Comparison of ENCODE assay signal across 8 mouse cellular contexts in genomic region chr13:55328641-55329040, GRCm38 (mm10). TPM values are rescaled to one million over a fixed set of nuclear protein-coding genes. Genes with fewer than 3 reads are reported as not detected.
A peak's percentile ranks its signal among the peaks of the same experiment; 100 is the strongest.
DNase-seq lines count a peak whose midpoint lies in the region; ATAC-seq and TF ChIP-seq lines count a peak whose summit lies in the region.

No protein-coding gene starts in this region.

- H3K27ac ChIP-seq in thymus, adult 2 months (ENCODE audit: control insufficient read depth, insufficient read depth, low read length): no peak overlapping the region
- H3K27ac ChIP-seq in forebrain, embryonic 16.5 days (ENCODE audit: low read length): no peak overlapping the region
- peak overlapping the region; percentile 43 for H3K27ac ChIP-seq in liver, embryonic 14.5 days

- no peak for TF ChIP-seq POLR2A in thymus, adult 2 months (IDR thresholded peaks at IDR 0.05; ENCODE audit: control insufficient read depth, extremely low read depth, insufficient read depth, low read length, poor library complexity)

- no peak for TF ChIP-seq EP300 in liver, embryonic 14.5 days (IDR thresholded peaks at IDR 0.05; ENCODE audit: low read depth)

- no peak for DNase-seq in thymus, adult 2 months
- no peak for DNase-seq in thymus, postnatal 10 days (ENCODE audit: low spot score in 2 of 2)
- DNase-seq in liver, embryonic 14.5 days (ENCODE audit: low read depth in 3 of 3, low spot score in 3 of 3): no peak
- peak; percentile 2 for DNase-seq in yolk sac, embryonic 10.5 days (ENCODE audit: low spot score)
- DNase-seq in MN1 (ENCODE audit: low spot score): no peak
- DNase-seq in layer of hippocampus, postnatal 25 days (ENCODE audit: extremely low spot score in 1 of 2, low spot score in 1 of 2): no peak

- H3K27me3 ChIP-seq in thymus, adult 2 months (ENCODE audit: control insufficient read depth, insufficient read depth, low read length): no peaks in the 10 kb centered on the region
- H3K27me3 ChIP-seq in forebrain, embryonic 16.5 days (replicated peaks; ENCODE audit: control insufficient read depth, insufficient read depth, low read length): no peaks in the 10 kb centered on the region
- H3K27me3 ChIP-seq in liver, embryonic 14.5 days (ENCODE audit: control insufficient read depth, insufficient read depth, low read length): no peaks in the 10 kb centered on the region

- no peak for TF ChIP-seq CTCF in thymus, adult 2 months (IDR thresholded peaks at IDR 0.05; ENCODE audit: borderline replicate concordance, control insufficient read depth, extremely low read depth, insufficient read depth, low read length, poor library complexity)
- TF ChIP-seq CTCF in liver, embryonic 14.5 days (IDR thresholded peaks at IDR 0.05; ENCODE audit: low read depth): no peak

- no peak for ATAC-seq in forebrain, embryonic 16.5 days
- ATAC-seq in liver, embryonic 14.5 days (ENCODE audit: insufficient read depth): no peak
- no peak for ATAC-seq in frontal cortex, adult (ENCODE audit: low TSS enrichment)

- H3K36me3 ChIP-seq in thymus, adult 2 months (ENCODE audit: control insufficient read depth, insufficient read depth, low read length): peaks cover 19% of the 10 kb centered on the region
- peaks cover 15% of the 10 kb centered on the region for H3K36me3 ChIP-seq in forebrain, embryonic 16.5 days (ENCODE audit: control insufficient read depth, insufficient read depth)
- H3K36me3 ChIP-seq in liver, embryonic 14.5 days (replicated peaks; ENCODE audit: control insufficient read depth, insufficient read depth, low read depth): peaks cover 38% of the 10 kb centered on the region

- peak overlapping the region; percentile 76 for H3K9ac ChIP-seq in forebrain, embryonic 16.5 days (replicated peaks; ENCODE audit: low read depth, low read length)
- peak overlapping the region; percentile 91 for H3K9ac ChIP-seq in liver, embryonic 14.5 days (replicated peaks)

- peak overlapping the region; percentile 92 for H3K4me2 ChIP-seq in forebrain, embryonic 16.5 days (ENCODE audit: low read length)
- H3K4me2 ChIP-seq in liver, embryonic 14.5 days (ENCODE audit: low read depth): peak overlapping the region; percentile 98

- WGBS in thymus, adult 2 months: 83% methylated on average over 4 of the region's 4 CpGs
- 75% methylated on average over 4 of the region's 4 CpGs for WGBS in forebrain, embryonic 16.5 days
- 71% methylated on average over 4 of the region's 4 CpGs for WGBS in liver, embryonic 14.5 days (ENCODE audit: insufficient replicate concordance)

- peak overlapping the region; percentile 57 for H3K4me3 ChIP-seq in thymus, adult 2 months (ENCODE audit: control insufficient read depth, insufficient read depth, low read length)
- peak overlapping the region; percentile 93 for H3K4me3 ChIP-seq in forebrain, embryonic 16.5 days (replicated peaks; ENCODE audit: low read length)
- H3K4me3 ChIP-seq in liver, embryonic 14.5 days (ENCODE audit: insufficient read depth in 1 of 2, low read depth in 2 of 2, low read length in 2 of 2): peak overlapping the region; percentile 78 to 97

- no peaks in the 10 kb centered on the region for H3K9me3 ChIP-seq in forebrain, embryonic 16.5 days (ENCODE audit: control insufficient read depth, low read length)
- no peaks in the 10 kb centered on the region for H3K9me3 ChIP-seq in liver, embryonic 14.5 days (ENCODE audit: control insufficient read depth, low read length)

- H3K4me1 ChIP-seq in thymus, adult 2 months (replicated peaks; ENCODE audit: control insufficient read depth, insufficient read depth, low read length): peaks cover 30% of the 10 kb centered on the region
- H3K4me1 ChIP-seq in forebrain, embryonic 16.5 days (replicated peaks; ENCODE audit: control insufficient read depth, insufficient read depth, low read length): peaks cover 37% of the 10 kb centered on the region
- peaks cover 9 to 22% of the 10 kb centered on the region in 2 experiments for H3K4me1 ChIP-seq in liver, embryonic 14.5 days (replicated peaks; ENCODE audit: control insufficient read depth in 2 of 2, insufficient read depth in 2 of 2, low read length in 1 of 2)

RNA-seq across cellular contexts. Expression of gene Mxd3, which starts 1.0 kb away (rescaled TPM):
- polyA plus RNA-seq in thymus, adult 2 months (2012; rRNA removed): 122 and 153 TPM in 2 replicates
- 22.1 and 23.9 TPM in 2 replicates for polyA plus RNA-seq in forebrain, embryonic 16.5 days (2015; fragmentation: Nextera tagmentation; extraction: Ambion mirVana)
- 32.6 and 32.8 TPM in 2 replicates for polyA plus RNA-seq in liver, embryonic 14.5 days (2012; rRNA removed)
- 23.5 and 26.3 TPM in 2 replicates for polyA plus RNA-seq in liver, embryonic 14.5 days (2014; fragmentation: Nextera tagmentation; extraction: Ambion mirVana)
- 1 to 10 TPM; 1.2 to 2.4 TPM for total RNA-seq in layer of hippocampus, postnatal 25 days (2021)

RNA-seq across cellular contexts. Expression of gene Rab24, which starts 6.9 kb away (rescaled TPM):
- polyA plus RNA-seq in thymus, adult 2 months (2012; rRNA removed): 112 and 119 TPM in 2 replicates
- 104 and 109 TPM in 2 replicates for polyA plus RNA-seq in forebrain, embryonic 16.5 days (2015; fragmentation: Nextera tagmentation; extraction: Ambion mirVana)
- 42.3 and 47.1 TPM in 2 replicates for polyA plus RNA-seq in liver, embryonic 14.5 days (2012; rRNA removed)
- 43.9 and 50.7 TPM in 2 replicates for polyA plus RNA-seq in liver, embryonic 14.5 days (2014; fragmentation: Nextera tagmentation; extraction: Ambion mirVana)
- total RNA-seq in layer of hippocampus, postnatal 25 days (2021): 10 to 100 TPM; 74.0 to 83.3 TPM

RNA-seq across cellular contexts. Expression of gene Prelid1, which starts 8.3 kb away (rescaled TPM):
- polyA plus RNA-seq in thymus, adult 2 months (2012; rRNA removed): 493 and 534 TPM in 2 replicates
- polyA plus RNA-seq in forebrain, embryonic 16.5 days (2015; fragmentation: Nextera tagmentation; extraction: Ambion mirVana): 288 and 303 TPM in 2 replicates
- 129 and 130 TPM in 2 replicates for polyA plus RNA-seq in liver, embryonic 14.5 days (2012; rRNA removed)
- polyA plus RNA-seq in liver, embryonic 14.5 days (2014; fragmentation: Nextera tagmentation; extraction: Ambion mirVana): 230 and 238 TPM in 2 replicates
- total RNA-seq in layer of hippocampus, postnatal 25 days (2021): 100 to 1,000 TPM; 139 to 165 TPM

RNA-seq across cellular contexts. Expression of gene Lman2, which starts 33.9 kb away (rescaled TPM):
- 134 and 139 TPM in 2 replicates for polyA plus RNA-seq in thymus, adult 2 months (2012; rRNA removed)
- 56.3 and 59.7 TPM in 2 replicates for polyA plus RNA-seq in forebrain, embryonic 16.5 days (2015; fragmentation: Nextera tagmentation; extraction: Ambion mirVana)
- polyA plus RNA-seq in liver, embryonic 14.5 days (2012; rRNA removed): 34.6 and 35.3 TPM in 2 replicates
- 50.3 and 51.6 TPM in 2 replicates for polyA plus RNA-seq in liver, embryonic 14.5 days (2014; fragmentation: Nextera tagmentation; extraction: Ambion mirVana)
- total RNA-seq in layer of hippocampus, postnatal 25 days (2021): 10 to 100 TPM; 58.4 to 61.0 TPM

RNA-seq across cellular contexts. Expression of gene Rgs14, which starts 40.9 kb away (rescaled TPM):
- polyA plus RNA-seq in thymus, adult 2 months (2012; rRNA removed): 179 and 220 TPM in 2 replicates
- polyA plus RNA-seq in forebrain, embryonic 16.5 days (2015; fragmentation: Nextera tagmentation; extraction: Ambion mirVana): 0.71 and 1.4 TPM in 2 replicates
- 1.4 and 1.6 TPM in 2 replicates for polyA plus RNA-seq in liver, embryonic 14.5 days (2012; rRNA removed)
- 1.3 and 1.7 TPM in 2 replicates for polyA plus RNA-seq in liver, embryonic 14.5 days (2014; fragmentation: Nextera tagmentation; extraction: Ambion mirVana)
- total RNA-seq in layer of hippocampus, postnatal 25 days (2021): 10 to 100 TPM; 94.5 to 98.2 TPM
